Mouse (Mus musculus) left cerebral cortex, adult 11 months (tissue): ENCODE measurements around the gene 1500011B03Rik.

ENCODE experiments used
- DNase-seq: peaks from one replicate; pipeline ENCODE4 v3.0.0; 2022; ENCODE audit warnings: low spot score

The 1500011B03Rik gene

GRCm38 (mm10) chr5:114809181-114809756 lies 14.0 kb downstream of the 1500011B03Rik start:
- no peak for DNase-seq

- no peak for DNase-seq
Measured at GRCm38 (mm10) chr5:114808385-114808784, 14.9 kb downstream of the 1500011B03Rik start.

- DNase-seq, result no peak
Measured at GRCm38 (mm10) chr5:114807893-114808292, 15.4 kb downstream of the 1500011B03Rik start.

- DNase-seq, result no peak
Measured at GRCm38 (mm10) chr5:114807468-114807867, 15.8 kb downstream of the 1500011B03Rik start.

- DNase-seq, result no peak
Measured at GRCm38 (mm10) chr5:114807063-114807462, 16.2 kb downstream of the 1500011B03Rik start.

GRCm38 (mm10) chr5:114806636-114807035 lies 16.6 kb downstream of the 1500011B03Rik start:
- DNase-seq, result no peak

GRCm38 (mm10) chr5:114805436-114806350 lies 17.6 kb downstream of the 1500011B03Rik start:
- DNase-seq, result no peak

- no peak for DNase-seq
Measured at GRCm38 (mm10) chr5:114804958-114805357, 18.3 kb downstream of the 1500011B03Rik start.

GRCm38 (mm10) chr5:114804335-114804734 lies 18.9 kb downstream of the 1500011B03Rik start:
- DNase-seq, result no peak

GRCm38 (mm10) chr5:114803231-114803630 lies 20.0 kb downstream of the 1500011B03Rik start:
- no peak for DNase-seq

- DNase-seq, result no peak
Measured at GRCm38 (mm10) chr5:114801841-114802240, 21.4 kb downstream of the 1500011B03Rik start.

GRCm38 (mm10) chr5:114801049-114801448 lies 22.2 kb downstream of the 1500011B03Rik start:
- no peak for DNase-seq

GRCm38 (mm10) chr5:114799848-114800247 lies 23.4 kb downstream of the 1500011B03Rik start:
- DNase-seq, result no peak

- DNase-seq, result no peak
Measured at GRCm38 (mm10) chr5:114797253-114797652, 26.0 kb downstream of the 1500011B03Rik start.

- no peak for DNase-seq
Measured at GRCm38 (mm10) chr5:114796299-114797012, 26.8 kb downstream of the 1500011B03Rik start.

- DNase-seq, result no peak
Measured at GRCm38 (mm10) chr5:114795653-114796052, 27.6 kb downstream of the 1500011B03Rik start.

GRCm38 (mm10) chr5:114795231-114795630 lies 28.0 kb downstream of the 1500011B03Rik start:
- DNase-seq, result no peak

- no peak for DNase-seq
Measured at GRCm38 (mm10) chr5:114794609-114795008, 28.7 kb downstream of the 1500011B03Rik start.

- DNase-seq, result no peak
Measured at GRCm38 (mm10) chr5:114793317-114793716, 30.0 kb downstream of the 1500011B03Rik start.

GRCm38 (mm10) chr5:114785196-114785595 lies 38.1 kb downstream of the 1500011B03Rik start:
- no peak for DNase-seq

- no peak for DNase-seq
Measured at GRCm38 (mm10) chr5:114784622-114785165, 38.6 kb downstream of the 1500011B03Rik start.
